Mouse (Mus musculus) myocyte (in vitro differentiated cells): ENCODE measurements around the gene Map1s. TPM values are rescaled to one million over a fixed set of nuclear protein-coding genes. Genes with fewer than 3 reads are reported as not detected.

Experiments
- H3K27me3 ChIP-seq: one replicate; pipeline ENCODE4 v1.6.1; 2011; ENCODE audit not compliant: control insufficient read depth, insufficient read depth, insufficient read length
- H3K36me3 ChIP-seq: one replicate; pipeline ENCODE4 v1.6.1; 2011; ENCODE audit not compliant: control insufficient read depth, insufficient read depth
- H3K4me2 ChIP-seq: one replicate; pipeline ENCODE4 v1.6.1; 2011; ENCODE audit warnings: low read depth, control low read depth
- H3K4me3 ChIP-seq: one replicate; pipeline ENCODE4 v1.5.1; 2011; ENCODE audit warnings: mild to moderate bottlenecking, control low read depth, moderate library complexity
- H3K79me2 ChIP-seq: one replicate; pipeline ENCODE4 v1.6.1; 2011; ENCODE audit not compliant: control insufficient read depth, insufficient read depth
- H3ac ChIP-seq: one replicate; pipeline ENCODE4 v1.6.1; 2011; ENCODE audit not compliant: control insufficient read depth, insufficient read length
- CEBPB ChIP-seq: IDR thresholded peaks from 2 replicates; pipeline ENCODE4 v1.6.1; 2011; ENCODE audit warnings: mild to moderate bottlenecking, moderate library complexity; ENCODE audit not compliant: poor library complexity, insufficient read depth, severe bottlenecking
- E2F4 ChIP-seq: IDR thresholded peaks from one replicate; pipeline ENCODE4 v1.6.1; 2011; ENCODE audit warnings: mild to moderate bottlenecking, control low read depth, moderate library complexity; ENCODE audit not compliant: insufficient read depth
- MAX ChIP-seq: IDR thresholded peaks from one replicate; pipeline ENCODE4 v1.6.1; 2011; ENCODE audit warnings: low read depth, mild to moderate bottlenecking, control low read depth
- MYOD1 ChIP-seq, 3 experiments: IDR thresholded peaks; one replicate each; pipeline ENCODE4 v1.6.1; 2011; ENCODE audit warnings: control low read depth in 2 of 3, low read depth in 2 of 3, mild to moderate bottlenecking in 2 of 3, moderate library complexity in 1 of 3; ENCODE audit not compliant: insufficient read length in 2 of 3, control insufficient read depth in 1 of 3
- MYOG ChIP-seq, 3 experiments: IDR thresholded peaks; one replicate each; pipeline ENCODE4 v1.6.1; 2011; ENCODE audit warnings: control low read depth in 2 of 3, low read depth in 2 of 3, mild to moderate bottlenecking in 2 of 3; ENCODE audit not compliant: insufficient read length in 2 of 3, control insufficient read depth in 1 of 3, insufficient read depth in 1 of 3
- POLR2A ChIP-seq: IDR thresholded peaks from one replicate; pipeline ENCODE4 v1.6.1; 2011; ENCODE audit warnings: low read depth, mild to moderate bottlenecking, control low read depth, moderate library complexity; ENCODE audit not compliant: insufficient read length
- POLR2AphosphoS2 ChIP-seq: IDR thresholded peaks from one replicate; pipeline ENCODE4 v1.6.1; 2011; ENCODE audit warnings: low read depth, control low read depth; ENCODE audit not compliant: insufficient read length
- REST ChIP-seq: IDR thresholded peaks from one replicate; pipeline ENCODE4 v1.6.1; 2011; ENCODE audit warnings: mild to moderate bottlenecking, control low read depth, moderate library complexity; ENCODE audit not compliant: insufficient read depth, insufficient read length
- SRF ChIP-seq: IDR thresholded peaks from one replicate; pipeline ENCODE4 v1.6.1; 2011; ENCODE audit warnings: low read depth; ENCODE audit not compliant: control insufficient read depth, insufficient read length
- TCF12 ChIP-seq: IDR thresholded peaks from one replicate; pipeline ENCODE4 v1.6.1; 2011; ENCODE audit warnings: mild to moderate bottlenecking, control low read depth; ENCODE audit not compliant: poor library complexity, insufficient read depth, severe bottlenecking
- TCF3 ChIP-seq: IDR thresholded peaks from one replicate; pipeline ENCODE4 v1.6.1; 2011; ENCODE audit warnings: low read depth, control low read depth; ENCODE audit not compliant: insufficient read length
- USF1 ChIP-seq: IDR thresholded peaks from one replicate; pipeline ENCODE4 v1.6.1; 2011; ENCODE audit warnings: low read depth, mild to moderate bottlenecking, control low read depth, moderate library complexity
- polyA plus RNA-seq: library from polyadenylated mRNA; unstranded; fragments of >200 nt; fragmentation: generic; extraction: Trizol; gene quantifications from one replicate; pipeline ENCODE4 v1.2.1, GENCODE M21; 2012; ENCODE audit warnings: missing spikeins

The Map1s gene
- polyA plus RNA-seq, 1 experiment, result 62.0 TPM

DNA sequence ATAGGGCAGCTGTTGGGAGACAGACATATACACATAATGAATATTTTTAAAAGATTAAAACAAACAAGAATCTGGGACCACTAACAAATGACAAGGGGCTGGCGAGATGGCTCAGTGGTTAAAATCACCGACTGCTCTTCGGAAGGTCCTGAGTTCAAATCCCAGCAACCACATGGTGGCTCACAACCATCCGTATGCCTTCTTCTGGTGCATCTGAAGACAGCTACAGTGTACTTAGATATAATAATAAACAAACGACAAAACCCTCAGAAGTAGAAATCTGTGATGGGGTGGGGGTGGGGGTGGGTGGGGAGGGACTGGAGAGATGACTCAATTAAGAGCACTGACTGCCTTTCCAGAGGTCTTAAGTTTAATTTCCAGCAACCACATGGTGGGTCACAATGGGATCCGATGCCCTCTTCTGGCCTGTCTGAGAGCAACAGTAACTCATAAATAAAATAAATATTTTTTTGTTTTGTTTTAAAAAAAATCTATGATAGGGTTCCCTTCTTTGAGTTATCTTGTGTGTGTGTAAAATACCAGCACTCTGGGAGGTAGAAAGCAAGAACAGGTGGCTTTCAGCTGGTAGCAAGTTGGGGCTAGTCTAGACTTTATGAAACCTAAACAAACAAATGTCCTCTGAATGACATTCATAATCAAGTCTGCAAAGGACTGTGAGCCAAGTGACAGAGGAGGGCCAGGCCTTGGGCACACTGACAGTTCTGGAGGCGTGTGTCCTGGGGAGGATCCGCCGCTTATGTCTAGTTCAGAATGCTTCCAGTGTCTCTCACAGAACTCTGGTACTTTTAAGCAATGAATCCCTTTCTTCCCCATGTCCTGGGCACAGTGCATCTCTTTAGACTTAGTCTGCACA lies 14.6 kb downstream of the Map1s start:
- peaks cover 2% of the 10 kb centered on the region for H3K36me3 ChIP-seq
- no peak for TF ChIP-seq MAX
- TF ChIP-seq SRF, result no peak
- no peak for TF ChIP-seq TCF12
- no peak for TF ChIP-seq POLR2A
- TF ChIP-seq REST, result no peak
- no peak for TF ChIP-seq E2F4
- TF ChIP-seq MYOD1 (IDR thresholded peaks at IDR 0.05; ENCODE audit: control insufficient read depth in 1 of 3, insufficient read length in 2 of 3, low read depth in 2 of 3), result no peak
- TF ChIP-seq MYOG (IDR thresholded peaks at IDR 0.05; ENCODE audit: control insufficient read depth in 1 of 3, insufficient read depth in 1 of 3, insufficient read length in 2 of 3, low read depth in 2 of 3), result no peak
- no peak overlapping the region for H3K4me2 ChIP-seq
- no peaks in the 10 kb centered on the region for H3K27me3 ChIP-seq
- H3ac ChIP-seq, result no peak overlapping the region
- no peak overlapping the region for H3K4me3 ChIP-seq
- no peaks in the 10 kb centered on the region for H3K79me2 ChIP-seq

DNA sequence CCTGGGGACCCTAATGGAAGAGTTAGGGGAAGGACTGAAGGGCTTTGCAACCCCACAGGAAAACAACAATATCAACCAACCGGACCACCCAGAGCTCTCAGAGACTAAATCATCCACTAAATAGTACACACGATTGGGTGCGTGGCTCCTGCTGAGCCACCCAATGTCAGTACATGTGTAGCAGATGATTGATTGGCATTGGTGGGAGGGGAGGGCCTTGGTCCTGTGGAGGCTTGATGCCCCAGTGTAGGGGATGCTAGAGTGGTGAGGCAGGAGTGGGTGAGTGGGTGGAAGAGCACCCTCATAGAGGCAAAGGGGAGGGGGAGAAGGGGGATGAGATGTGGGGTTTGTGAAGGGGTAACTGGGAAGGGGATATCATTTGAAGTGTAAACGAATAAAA lies 18.4 kb downstream of the Map1s start:
- Histone ChIP-seq H3K79me2 (no peaks in the 10 kb centered on the region), H3ac (no peak overlapping the region), H3K36me3 (no peaks in the 10 kb centered on the region)

DNA sequence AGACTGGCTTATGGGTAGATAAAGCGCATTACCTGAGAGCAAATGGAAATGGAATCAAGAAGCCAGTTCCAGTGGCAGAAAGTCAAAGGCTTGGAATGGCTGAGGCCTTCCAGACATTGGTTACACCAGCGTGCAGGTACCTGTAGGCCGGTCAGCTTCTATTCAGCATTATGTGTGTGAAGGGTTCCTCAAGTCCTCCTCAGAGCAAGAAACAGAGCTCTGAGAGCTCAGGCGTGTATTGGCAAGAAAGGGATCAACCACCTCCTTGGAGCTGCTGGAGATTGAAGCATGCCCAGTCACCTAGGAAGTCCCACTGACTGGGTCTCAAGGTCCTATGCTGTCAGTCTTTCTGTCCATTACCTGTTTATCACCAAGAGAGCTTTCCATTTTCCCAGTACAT lies 20.0 kb downstream of the Map1s start:
- Histone ChIP-seq H3K27me3 (no peaks in the 10 kb centered on the region), H3K4me2 (no peak overlapping the region), H3K36me3 (no peaks in the 10 kb centered on the region), H3K4me3 (no peak overlapping the region), H3K79me2 (no peaks in the 10 kb centered on the region), H3ac (no peak overlapping the region)
- TF ChIP-seq MYOD1 (IDR thresholded peaks at IDR 0.05; ENCODE audit: control insufficient read depth in 1 of 3, insufficient read length in 2 of 3, low read depth in 2 of 3) (no peak), TCF3 (no peak), SRF (no peak), POLR2A (no peak), E2F4 (no peak), MAX (no peak), POLR2AphosphoS2 (no peak), TCF12 (no peak), USF1 (no peak), CEBPB (no peak), REST (no peak), MYOG (IDR thresholded peaks at IDR 0.05; ENCODE audit: control insufficient read depth in 1 of 3, insufficient read depth in 1 of 3, insufficient read length in 2 of 3, low read depth in 2 of 3) (no peak)

More for the DNA sequence above, 18.4 kb downstream of the Map1s start:
- Histone ChIP-seq H3K27me3 (no peaks in the 10 kb centered on the region), H3K4me2 (no peak overlapping the region), H3K4me3 (no peak overlapping the region)
- TF ChIP-seq POLR2A (no peak), MYOD1 (IDR thresholded peaks at IDR 0.05; ENCODE audit: control insufficient read depth in 1 of 3, insufficient read length in 2 of 3, low read depth in 2 of 3) (no peak), TCF12 (no peak), TCF3 (no peak), USF1 (no peak), CEBPB (no peak), REST (no peak), MYOG (IDR thresholded peaks at IDR 0.05; ENCODE audit: control insufficient read depth in 1 of 3, insufficient read depth in 1 of 3, insufficient read length in 2 of 3, low read depth in 2 of 3) (no peak), SRF (no peak), E2F4 (no peak), POLR2AphosphoS2 (no peak), MAX (no peak)

DNA sequence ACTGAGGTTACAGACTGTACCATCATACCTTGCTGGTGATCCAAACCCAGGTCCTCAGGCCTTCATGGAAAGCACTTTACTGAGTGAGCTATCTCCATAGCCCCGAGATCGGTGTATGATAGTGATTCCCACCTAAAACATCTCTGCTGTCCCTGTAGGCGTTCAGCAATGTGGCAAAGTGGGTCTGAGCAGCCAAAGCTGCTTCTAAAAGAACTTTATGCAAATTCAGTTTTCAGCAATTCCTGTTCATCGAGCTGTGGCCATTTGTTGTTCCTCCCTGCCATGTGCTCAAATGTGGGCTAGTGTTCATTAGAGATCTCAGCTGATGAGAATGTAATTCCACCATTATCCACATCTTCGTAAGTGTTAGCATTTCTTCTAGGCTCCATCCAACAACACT lies 20.7 kb downstream of the Map1s start:
- H3K36me3 ChIP-seq, result no peaks in the 10 kb centered on the region
- no peak overlapping the region for H3ac ChIP-seq
- H3K79me2 ChIP-seq, result no peaks in the 10 kb centered on the region
- H3K27me3 ChIP-seq, result no peaks in the 10 kb centered on the region
- no peak overlapping the region for H3K4me2 ChIP-seq
- no peak for TF ChIP-seq POLR2A
- TF ChIP-seq E2F4, result no peak
- TF ChIP-seq REST, result no peak
- TF ChIP-seq MYOG (IDR thresholded peaks at IDR 0.05; ENCODE audit: control insufficient read depth in 1 of 3, insufficient read depth in 1 of 3, insufficient read length in 2 of 3, low read depth in 2 of 3), result no peak
- no peak overlapping the region for H3K4me3 ChIP-seq

DNA sequence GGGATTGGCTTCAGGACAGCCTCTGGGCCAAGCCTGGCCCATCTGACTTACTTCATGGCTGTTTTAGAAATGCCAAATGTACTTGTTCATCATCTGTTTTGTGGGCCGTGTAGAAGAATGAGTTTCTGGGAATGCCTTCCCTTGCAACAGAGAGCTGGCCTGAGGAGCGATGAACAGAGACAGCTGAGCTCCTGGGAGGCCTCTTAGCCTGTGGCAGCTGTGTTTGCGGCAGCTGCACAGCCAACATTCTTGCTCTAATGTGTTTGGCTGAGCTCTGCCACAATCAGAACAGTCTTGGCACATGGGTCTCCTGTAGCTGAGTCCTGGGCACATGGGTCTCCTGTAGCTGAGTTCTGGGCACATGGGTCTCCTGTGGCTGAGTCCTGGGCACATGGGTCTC lies 22.4 kb downstream of the Map1s start:
- no peaks in the 10 kb centered on the region for H3K27me3 ChIP-seq
- peak; percentile 91 for TF ChIP-seq TCF12
- no peak for TF ChIP-seq REST
- peak; percentile 91 to 96 (median 94) for TF ChIP-seq MYOG (IDR thresholded peaks at IDR 0.05; ENCODE audit: control insufficient read depth in 1 of 3, insufficient read depth in 1 of 3, insufficient read length in 2 of 3, low read depth in 2 of 3)
- TF ChIP-seq TCF3, result peak; percentile 97
- no peak for TF ChIP-seq POLR2AphosphoS2
- TF ChIP-seq MYOD1 (IDR thresholded peaks at IDR 0.05; ENCODE audit: control insufficient read depth in 1 of 3, insufficient read length in 2 of 3, low read depth in 2 of 3), result peak; percentile 90 to 97 (median 95)
- no peak for TF ChIP-seq MAX
- no peak for TF ChIP-seq POLR2A
- no peak for TF ChIP-seq CEBPB
- no peaks in the 10 kb centered on the region for H3K79me2 ChIP-seq
- no peaks in the 10 kb centered on the region for H3K36me3 ChIP-seq
- H3ac ChIP-seq, result no peak overlapping the region
- H3K4me2 ChIP-seq, result no peak overlapping the region
- no peak overlapping the region for H3K4me3 ChIP-seq
